Mouse (Mus musculus): ENCODE results near the gene Zfp266.

Zfp266 gene

DNA sequence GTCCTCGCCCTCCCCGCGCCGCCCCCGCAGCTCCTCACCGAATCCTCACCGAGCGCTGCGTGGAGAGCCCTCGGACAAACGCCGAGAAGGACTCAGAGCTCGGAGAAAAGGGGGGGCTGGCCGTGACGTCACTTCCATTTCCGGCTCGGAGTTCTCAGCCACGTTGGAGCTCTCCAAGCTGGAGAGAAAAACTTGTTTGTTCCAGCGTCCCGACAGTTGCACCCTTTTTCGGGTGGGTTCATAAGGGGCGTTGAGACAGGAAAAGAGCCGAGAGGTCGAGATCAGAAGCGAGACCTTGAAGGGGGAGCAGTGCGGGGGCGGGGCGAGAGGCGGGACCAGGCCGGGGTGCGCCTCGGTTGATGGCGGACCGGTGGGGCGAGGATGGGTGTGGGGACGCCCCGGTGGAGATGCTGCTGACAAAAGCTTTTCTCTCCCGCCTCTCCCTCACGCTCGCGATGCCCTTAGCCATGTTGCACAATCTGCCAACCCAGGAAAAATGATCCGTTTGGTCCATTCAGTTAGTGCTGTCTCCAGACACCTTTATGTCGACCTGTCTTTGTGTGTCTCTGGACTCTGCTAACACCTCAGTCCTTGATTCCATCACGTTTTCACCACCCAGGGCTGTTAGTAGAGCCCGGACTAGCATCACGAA lies at the start of gene Zfp266:
Gene Zfp266, minus strand, starts transcription at position 112 of the 652 bp plus-strand sequence.
- DNase-seq = peak; percentile 92 to 93

DNA sequence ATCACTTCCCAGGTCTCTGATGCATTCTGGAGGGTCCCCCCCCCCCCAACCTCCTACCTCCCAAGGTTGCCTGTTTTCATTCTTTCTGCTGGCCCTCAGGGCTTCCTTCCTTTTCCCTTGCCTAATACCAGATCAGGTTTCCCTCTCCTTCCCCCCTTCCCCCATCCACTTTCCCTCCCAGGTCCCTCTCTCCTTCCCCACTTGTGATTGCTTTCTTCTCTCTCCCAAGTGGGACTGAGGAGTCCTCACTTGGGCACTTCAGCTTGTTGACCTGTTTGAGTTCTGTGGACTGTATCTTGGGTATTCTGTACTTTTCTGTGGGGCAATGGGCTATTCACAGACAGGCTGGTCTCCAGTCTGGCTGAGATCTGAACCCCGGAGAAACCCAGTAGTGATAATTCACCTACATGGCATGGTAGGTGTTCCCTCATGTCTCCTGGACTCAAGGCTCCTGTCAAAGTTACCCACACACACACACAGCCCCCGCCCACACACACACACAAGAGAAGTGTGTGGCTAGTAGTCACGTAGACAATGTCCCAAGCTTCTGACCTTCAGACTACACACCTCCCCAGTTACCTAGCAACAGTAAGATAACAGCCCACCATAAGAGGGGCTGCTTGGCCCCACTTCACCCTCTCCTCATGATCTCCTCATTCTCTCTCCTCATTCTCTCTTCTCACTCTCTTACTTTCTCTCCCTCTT lies 44.3 kb upstream of the Zfp266 start:
- DNase-seq = peak; percentile 53 to 67

DNA sequence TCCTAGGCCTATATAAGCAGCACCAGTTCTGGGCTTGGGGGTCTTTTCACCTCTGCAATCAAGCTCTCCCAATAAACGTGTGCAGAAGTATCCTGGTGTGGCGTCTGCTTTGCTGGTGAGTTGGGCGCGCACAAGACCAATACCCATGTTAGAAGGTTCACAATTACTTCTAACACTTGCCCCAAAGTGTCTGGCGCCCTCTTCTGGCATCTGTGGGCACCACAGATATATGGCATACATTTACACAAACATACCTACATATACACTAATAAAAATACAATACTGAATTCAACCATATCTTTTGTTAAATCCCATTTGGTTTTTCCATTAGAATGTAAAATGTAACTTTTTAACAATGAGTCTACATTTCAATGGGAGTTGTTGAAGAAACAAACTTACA lies 41.0 kb upstream of the Zfp266 start:
- DNase-seq = no peak

GRCm38 (mm10) chr9:20552698-20553097 lies 31.5 kb upstream of the Zfp266 start:
- DNase-seq = no peak

DNA sequence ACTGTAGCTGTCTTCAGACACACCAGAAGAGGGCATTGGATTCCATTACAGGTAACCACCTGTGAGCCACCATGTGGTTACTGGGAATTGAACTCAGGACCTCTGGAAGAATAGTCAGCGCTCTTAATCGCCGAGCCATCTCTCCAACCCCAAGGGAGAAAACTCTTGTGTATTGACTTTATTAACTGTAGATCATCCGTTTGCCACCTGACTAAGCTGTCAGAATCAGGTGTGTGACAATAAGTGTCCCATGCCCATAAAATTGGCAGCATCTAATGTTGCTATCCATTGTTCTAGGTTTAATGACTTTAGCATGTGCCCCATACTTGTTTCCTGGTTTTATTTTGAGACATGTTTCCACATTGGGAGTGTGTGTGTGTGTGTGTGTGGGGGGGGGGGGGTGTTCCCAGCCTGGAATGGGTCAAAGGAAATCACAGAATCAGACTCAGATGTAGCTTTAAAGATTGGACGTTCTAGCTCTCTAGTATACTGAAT lies 30.6 kb upstream of the Zfp266 start:
- no peak for DNase-seq

DNA sequence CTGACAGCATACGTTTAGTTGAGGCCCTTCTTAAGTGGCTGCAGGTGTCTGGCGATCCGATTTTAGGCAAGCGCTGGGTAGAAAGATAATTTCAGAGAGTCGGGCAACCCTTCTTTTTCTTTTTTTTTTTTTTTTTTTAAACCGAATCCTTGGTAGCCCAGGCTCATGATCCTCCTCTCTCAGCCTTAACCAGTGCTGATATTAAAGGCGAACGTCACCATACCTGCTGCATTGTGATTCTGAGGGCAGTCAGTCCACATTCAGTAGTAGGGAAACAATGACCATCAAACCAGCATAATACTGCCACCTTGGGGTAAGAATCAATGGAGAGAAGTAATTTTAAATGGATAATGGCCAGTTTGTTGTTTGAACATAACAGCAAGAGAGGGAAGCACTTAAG lies 23.9 kb upstream of the Zfp266 start:
- DNase-seq = peak in 1 of 2 experiments; percentile 39

DNA sequence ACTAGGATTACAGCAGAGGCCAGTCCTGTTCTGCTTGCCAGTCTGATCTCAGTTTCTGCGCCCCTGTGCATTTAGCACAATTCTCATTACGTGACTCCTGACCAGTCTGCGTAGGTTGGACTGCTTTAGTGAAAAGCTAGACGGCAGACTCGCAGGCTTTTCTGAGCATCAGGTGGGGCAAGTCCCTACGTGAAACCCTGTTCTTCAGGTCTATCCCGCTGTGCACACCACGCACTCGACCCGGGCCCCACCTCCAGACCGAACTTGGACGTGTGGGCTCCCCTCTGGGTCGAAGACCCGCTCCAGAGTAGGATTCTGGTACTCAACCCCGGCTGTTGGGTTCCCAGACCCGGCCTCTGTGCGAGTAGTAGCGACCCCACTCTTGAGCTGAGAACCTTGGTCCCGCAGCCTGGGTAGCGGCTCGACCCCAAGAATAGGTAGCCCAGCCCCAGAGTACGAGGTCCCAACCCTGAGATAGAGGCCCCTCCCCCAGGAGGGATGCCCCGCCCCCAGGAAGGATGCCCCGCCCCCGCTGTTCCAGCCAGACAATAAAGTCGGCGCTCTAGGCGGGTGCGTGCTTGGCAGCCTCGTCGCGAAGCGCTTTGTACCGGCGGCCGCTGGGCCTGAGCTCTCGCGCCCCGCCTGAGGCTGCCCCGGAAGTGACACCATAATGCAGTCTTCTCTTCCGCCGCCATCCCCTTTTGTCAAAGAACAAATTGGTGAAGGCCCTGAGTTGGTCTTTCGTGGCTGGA lies 23.0 kb upstream of the Zfp266 start:
- peak; percentile 89 to 93 for DNase-seq

DNA sequence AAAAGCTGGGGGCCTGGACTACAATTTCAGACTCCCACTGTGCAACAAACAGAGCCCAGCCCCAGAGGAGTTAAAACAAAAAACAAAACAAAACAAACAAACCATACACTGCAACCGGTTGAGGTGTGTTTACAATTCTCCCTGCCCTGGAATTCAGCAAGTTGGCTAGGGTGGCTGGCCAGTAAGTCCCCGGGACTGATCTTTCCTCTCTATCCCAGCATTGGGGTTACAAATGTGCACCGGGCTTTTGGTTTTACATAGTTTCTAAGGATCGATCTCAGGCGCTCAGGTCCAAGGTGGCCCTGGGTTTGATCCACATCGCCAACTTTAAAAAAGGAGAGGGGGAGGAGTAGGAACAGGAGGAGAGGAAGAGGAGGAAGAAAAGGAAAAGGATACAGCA lies 22.3 kb upstream of the Zfp266 start:
- DNase-seq = peak in 1 of 2 experiments; percentile 8

GRCm38 (mm10) chr9:20536598-20536997 lies 15.4 kb upstream of the Zfp266 start:
- DNase-seq = no peak

DNA sequence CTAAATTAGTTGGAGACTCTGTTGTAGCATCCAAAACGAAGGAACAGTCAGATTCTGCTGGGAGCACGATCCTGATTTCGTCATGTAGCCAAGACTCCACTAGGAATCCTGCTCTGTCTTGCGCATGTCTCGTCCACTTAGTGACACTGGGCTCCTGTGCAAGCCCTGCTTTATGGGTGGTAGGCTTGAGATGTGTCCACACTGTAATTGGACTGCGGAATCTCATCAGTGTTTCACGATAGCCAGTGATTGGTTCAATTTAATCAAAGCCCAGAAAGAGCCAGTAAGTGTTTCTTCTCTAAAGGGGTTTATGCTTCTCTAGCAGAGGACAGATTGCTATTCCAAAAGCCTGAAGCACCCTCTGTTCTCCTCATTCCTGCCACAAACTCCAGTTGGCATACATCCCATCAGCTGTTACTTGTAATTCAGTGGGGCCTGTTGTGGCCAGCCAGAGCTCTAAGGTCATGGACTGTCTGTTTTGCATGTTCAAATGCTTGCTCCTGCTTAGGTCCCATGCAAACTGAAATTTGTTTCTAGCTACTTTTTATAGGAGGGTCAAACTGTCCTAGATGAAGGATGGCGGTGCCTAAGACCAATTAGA lies 13.2 kb upstream of the Zfp266 start:
- DNase-seq = no peak

DNA sequence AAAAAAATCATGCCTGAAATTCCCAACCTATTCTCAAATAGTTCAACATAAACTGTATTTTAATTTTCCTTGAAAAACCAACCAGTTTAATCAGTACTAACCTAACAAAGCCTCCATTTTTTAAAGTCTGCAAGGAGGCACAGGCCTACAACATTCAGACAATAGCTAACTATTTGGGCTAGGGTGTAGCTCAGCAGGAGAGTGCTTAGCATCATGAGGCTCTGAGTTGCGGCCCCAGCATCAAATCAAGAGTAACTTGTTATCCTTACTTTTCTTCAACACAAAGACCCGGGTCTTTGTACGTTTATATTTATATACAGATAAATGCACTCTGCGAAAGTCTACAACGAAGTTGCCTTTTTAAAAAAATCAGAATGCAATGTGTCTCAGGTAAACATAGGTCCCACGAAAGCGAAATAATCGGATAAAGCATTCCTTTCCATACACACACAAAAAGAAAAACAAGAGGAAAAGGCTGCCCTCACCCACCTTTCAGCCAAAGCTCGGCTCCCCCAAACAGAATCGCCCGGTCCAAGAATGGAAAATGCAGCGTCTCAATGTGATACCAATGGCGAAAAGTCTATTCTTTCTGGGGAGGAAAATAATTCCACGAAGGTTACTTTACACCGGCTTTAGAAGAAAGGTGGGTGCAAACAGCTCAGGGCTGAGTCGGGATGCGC lies 546 bp downstream of the Zfp266 start:
- no peak for DNase-seq

DNA sequence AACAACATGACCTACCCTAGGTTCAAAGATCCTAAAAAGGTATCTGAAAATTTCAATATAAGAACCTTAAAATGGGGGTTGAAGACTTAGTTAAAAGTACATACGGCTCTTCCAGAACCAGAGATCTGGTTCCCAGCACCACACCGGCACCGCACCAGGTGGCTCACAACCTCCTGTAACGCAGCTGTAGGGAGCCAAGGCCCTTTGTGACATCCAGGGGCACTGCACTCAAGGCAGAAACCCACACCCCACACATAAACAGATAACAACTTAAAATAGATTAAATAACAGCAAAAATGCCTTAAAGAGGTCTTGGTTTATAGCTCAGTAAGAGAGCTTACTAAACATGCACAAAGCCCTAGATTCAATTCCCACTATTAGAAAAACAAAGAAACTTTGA lies 1.3 kb downstream of the Zfp266 start:
- no peak for DNase-seq

GRCm38 (mm10) chr9:20518708-20519107 lies 2.5 kb downstream of the Zfp266 start:
- DNase-seq = no peak

DNA sequence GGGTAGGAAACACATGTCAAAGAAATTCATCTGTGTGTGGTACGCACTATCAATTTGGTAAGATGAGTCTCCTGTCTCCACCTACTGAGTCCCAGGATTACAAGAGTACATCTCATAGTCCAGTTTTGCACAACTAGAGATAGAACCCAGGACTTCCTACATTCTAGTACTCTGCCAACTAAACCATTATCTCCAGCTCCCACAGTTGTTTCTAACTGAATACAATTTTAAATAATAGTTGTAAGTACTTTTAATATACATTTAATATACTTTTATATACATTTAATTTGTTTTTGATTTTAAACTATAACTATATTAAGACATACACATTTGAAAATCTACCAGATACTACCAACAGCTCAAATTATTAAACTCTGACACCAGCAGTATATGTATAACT lies 3.5 kb downstream of the Zfp266 start:
- no peak for DNase-seq

- DNase-seq = peak; percentile 39 to 41
Observed at GRCm38 (mm10) chr9:20514016-20514415, 7.2 kb downstream of the Zfp266 start.

DNA sequence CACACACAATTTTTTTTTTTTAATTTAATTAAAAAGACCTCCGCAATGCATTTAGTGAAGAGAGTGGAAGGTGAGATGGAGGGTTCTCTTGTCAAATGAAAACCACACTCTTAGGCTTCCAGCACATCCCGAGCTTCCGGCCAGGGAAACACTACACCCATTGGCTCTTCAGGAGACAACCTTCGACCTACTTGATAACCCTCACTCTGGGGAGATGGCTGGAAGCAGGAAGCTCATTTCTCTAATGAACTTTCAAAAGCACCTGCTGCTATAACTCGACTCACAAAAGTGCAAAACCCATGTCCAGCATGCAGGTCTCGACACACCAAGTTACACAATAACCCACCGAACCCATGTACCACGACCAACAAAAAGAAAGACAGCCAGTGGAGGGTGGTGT lies 8.5 kb downstream of the Zfp266 start:
- DNase-seq = no peak

GRCm38 (mm10) chr9:20511645-20512044 lies 9.6 kb downstream of the Zfp266 start:
- no peak for DNase-seq

DNA sequence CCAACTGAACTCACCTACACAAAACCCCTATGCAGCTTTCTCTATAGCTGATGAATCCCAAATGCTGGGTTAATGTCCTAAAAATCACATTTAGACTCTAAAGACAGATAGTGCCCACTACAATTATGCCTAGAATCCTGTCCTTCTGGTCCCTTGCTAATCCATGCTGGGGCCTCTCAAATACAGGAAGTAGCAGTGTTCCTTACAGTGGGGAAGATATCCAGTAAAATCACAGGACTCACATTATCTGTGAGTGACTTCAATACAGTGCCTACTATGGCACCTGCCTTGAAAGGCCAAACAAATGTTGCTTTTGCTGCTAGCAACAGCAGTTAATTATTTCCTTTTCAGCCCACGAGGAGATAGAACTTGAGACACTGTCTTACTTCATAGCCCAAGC lies 10.9 kb downstream of the Zfp266 start:
- no peak for DNase-seq

- no peak for DNase-seq
Observed at GRCm38 (mm10) chr9:20509676-20510075, 11.5 kb downstream of the Zfp266 start.

- no peak for DNase-seq
Observed at GRCm38 (mm10) chr9:20504801-20505200, 16.4 kb downstream of the Zfp266 start.

GRCm38 (mm10) chr9:20493281-20493680 lies 27.9 kb downstream of the Zfp266 start:
- DNase-seq = no peak

DNA sequence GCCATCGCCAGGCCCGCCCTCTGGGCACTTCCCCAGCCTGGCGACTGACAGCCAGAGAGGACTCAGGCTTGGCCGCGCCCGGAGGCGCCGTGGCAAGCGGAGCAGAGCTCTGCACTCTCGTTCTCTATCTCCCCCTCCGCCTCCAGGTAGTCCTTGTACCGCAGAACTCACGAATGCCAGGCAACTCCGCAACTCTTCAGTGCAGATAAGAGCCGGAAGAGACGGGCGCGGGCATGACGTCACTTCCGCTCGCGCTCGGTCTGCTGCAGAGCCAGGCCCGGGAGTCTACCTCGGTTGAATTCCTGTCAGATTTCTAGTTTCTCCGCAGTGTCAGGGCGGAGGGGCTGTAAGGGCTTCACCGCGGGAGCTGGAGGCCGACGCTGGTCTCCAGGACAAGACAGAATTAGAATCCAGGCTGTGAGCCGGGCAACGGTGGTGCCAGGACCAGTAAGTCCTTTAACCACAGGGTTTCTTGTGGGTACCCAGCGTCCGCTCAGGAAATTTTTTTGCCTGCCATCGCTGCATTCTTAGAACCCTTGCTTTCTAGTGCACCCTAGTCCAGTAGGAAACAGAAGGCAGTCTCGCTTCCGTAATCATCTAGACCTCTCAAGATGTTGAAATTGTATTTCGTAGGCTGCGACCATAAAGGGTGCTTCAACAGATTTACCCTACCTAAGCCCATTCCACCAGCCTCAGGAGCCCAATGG lies 28.5 kb downstream of the Zfp266 start, which contains the start of gene Zfp426:
Gene Zfp426, minus strand, starts transcription at position 220 of the 707 bp plus-strand sequence.
- peak; percentile 88 to 93 for DNase-seq
